Mouse (Mus musculus) limb, embryonic 15.5 days (tissue): ENCODE data around the gene Disc1. TPM values are rescaled to one million over a fixed set of nuclear protein-coding genes. Genes with fewer than 3 reads are reported as not detected.

Source experiments
- ATAC-seq: fragments of 200-750 bp; cut with Nextera tagmentation; 2 replicates; pipeline ENCODE4 v1.8.0; 2017; ENCODE audit warnings: low read depth, moderate TSS enrichment; ENCODE audit not compliant: insufficient number of reproducible peaks, low FRiP score, low TSS enrichment
- H3K27ac ChIP-seq: fragments of 300-500 bp; sonication (generic); 2 replicates; pipeline ENCODE4 v1.5.1; 2015; ENCODE audit warnings: moderate library complexity, mild to moderate bottlenecking, inconsistent platforms
- H3K27me3 ChIP-seq: fragments of 300-500 bp; sonication (generic); 2 replicates; pipeline ENCODE4 v1.6.1; 2015; ENCODE audit warnings: inconsistent platforms
- H3K36me3 ChIP-seq: fragments of 300-500 bp; sonication (generic); 2 replicates; pipeline ENCODE4 v1.6.1; 2015; ENCODE audit warnings: inconsistent platforms
- H3K4me1 ChIP-seq: fragments of 300-500 bp; sonication (generic); 2 replicates; pipeline ENCODE4 v1.6.1; 2015; ENCODE audit warnings: inconsistent platforms
- H3K4me2 ChIP-seq: fragments of 300-500 bp; sonication (generic); 2 replicates; pipeline ENCODE4 v1.6.1; 2015; ENCODE audit warnings: mild to moderate bottlenecking, inconsistent platforms
- H3K4me3 ChIP-seq: fragments of 300-500 bp; sonication (generic); 2 replicates; pipeline ENCODE4 v1.5.1; 2015; ENCODE audit warnings: mild to moderate bottlenecking, inconsistent platforms
- H3K9ac ChIP-seq: fragments of 300-500 bp; sonication (generic); 2 replicates; pipeline ENCODE4 v1.6.1; 2015; ENCODE audit warnings: inconsistent platforms
- H3K9me3 ChIP-seq: fragments of 300-500 bp; sonication (generic); 2 replicates; pipeline ENCODE4 v1.6.1; 2016; ENCODE audit warnings: inconsistent platforms
- WGBS: fragments of 180-500 bp; shearing (Covaris S2); methylation state at CpG from one replicate; pipeline ENCODE4 v1.1.7; 2015; 5-methylcytosine and 5-hydroxymethylcytosine counted together
- polyA plus RNA-seq: library from polyadenylated mRNA; unstranded; fragments of >200 nt; fragmentation: Nextera tagmentation; extraction: Ambion mirVana; gene quantifications from 2 replicates; pipeline ENCODE4 v1.2.1, GENCODE M21; 2015

Disc1 gene
- polyA plus RNA-seq, 1 experiment from 2014 or later: 2.3 TPM

DNA sequence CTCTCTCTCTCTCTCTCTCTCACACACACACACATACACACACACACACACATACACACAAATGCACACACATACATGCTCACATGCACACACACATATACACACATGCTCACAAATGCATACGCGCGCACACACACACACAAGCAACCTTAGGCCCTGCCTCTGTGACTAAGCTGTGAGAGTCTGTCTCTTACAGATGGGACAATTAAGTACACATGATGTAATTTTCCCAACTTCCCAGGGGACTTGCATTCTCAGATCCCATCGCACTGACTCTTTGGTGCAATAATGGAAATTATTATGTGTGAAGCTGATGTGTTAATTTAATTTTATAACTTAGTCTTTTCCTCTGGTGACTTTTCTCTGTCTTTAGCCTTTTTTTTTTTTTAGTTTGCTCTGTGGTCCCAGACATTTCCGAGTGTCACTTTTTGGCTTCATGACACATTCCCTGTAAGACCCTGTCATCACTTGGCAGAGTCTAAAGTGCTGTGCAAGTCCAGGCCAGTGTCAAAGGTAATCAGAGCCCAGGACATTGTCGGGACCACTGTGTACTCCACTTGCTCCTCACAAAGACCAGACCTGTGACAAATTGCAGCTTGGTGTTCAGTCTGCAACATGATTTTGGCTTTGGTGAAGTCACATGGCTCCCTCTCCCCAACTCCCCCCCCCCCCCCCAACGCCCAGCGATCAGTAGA, 205.0 kb downstream of the Disc1 start:
- H3K36me3 ChIP-seq: no peaks in the 10 kb centered on the region
- H3K27me3 ChIP-seq: no peaks in the 10 kb centered on the region
- no peak overlapping the region for H3K27ac ChIP-seq
- H3K9ac ChIP-seq: no peak overlapping the region
- H3K4me1 ChIP-seq: peaks cover 21% of the 10 kb centered on the region
- H3K4me3 ChIP-seq: no peak overlapping the region
- H3K9me3 ChIP-seq: no peaks in the 10 kb centered on the region
- H3K4me2 ChIP-seq: no peak overlapping the region
- ATAC-seq: no peak
- WGBS: 70% methylated on average over 8 of the region's 8 CpGs

DNA sequence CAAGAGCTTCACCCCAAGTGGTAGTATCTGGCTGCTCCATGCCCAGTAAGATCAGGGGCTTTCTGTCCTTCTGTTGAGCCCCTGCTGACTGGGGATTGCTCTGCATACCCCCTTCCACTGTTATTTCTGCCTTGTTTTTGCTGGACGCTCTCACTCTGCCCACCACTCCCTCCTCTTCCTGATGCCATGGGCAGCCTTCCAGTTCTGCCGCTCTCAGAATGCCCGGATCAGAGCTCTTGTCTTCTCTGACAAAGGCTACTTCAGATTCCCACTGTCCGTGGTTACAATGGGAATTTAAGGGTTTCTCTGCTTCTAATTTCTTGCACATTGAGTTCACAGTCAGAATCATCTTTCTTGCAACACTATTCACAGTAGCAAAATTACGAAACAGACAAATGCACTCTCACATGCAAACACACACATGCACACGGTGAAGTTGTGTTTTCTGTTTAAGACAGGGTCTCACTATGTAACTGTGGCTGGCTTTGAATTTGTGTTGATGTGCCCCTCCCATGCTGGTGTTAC, 214.2 kb downstream of the Disc1 start:
- Histone ChIP-seq H3K9ac (no peak overlapping the region), H3K4me3 (no peak overlapping the region), H3K36me3 (no peaks in the 10 kb centered on the region), H3K4me2 (no peak overlapping the region), H3K4me1 (no peaks in the 10 kb centered on the region), H3K27ac (no peak overlapping the region), H3K9me3 (no peaks in the 10 kb centered on the region), H3K27me3 (no peaks in the 10 kb centered on the region)
- 69% methylated on average over 6 of the region's 6 CpGs for WGBS
- no peak for ATAC-seq

DNA sequence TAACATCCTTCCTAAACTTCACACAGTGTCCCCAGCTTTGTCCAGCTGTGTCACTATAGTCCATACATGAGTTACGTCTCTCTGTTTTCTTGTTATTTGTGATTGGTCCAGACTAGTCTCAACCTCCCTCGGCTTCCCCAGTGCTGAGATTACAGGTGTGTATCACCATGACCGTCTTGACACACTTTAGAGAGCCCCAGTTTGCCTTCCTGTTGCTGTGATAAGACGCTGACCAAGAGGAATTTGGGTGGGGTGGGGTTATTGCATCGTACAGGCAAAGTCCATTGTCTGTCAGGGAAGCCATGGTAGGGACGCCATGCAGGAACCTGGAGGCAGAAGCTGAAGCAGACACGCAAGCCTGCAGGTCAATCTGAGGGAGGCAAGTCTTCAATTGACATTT, 216.3 kb downstream of the Disc1 start:
- H3K9ac ChIP-seq: no peak overlapping the region

DNA sequence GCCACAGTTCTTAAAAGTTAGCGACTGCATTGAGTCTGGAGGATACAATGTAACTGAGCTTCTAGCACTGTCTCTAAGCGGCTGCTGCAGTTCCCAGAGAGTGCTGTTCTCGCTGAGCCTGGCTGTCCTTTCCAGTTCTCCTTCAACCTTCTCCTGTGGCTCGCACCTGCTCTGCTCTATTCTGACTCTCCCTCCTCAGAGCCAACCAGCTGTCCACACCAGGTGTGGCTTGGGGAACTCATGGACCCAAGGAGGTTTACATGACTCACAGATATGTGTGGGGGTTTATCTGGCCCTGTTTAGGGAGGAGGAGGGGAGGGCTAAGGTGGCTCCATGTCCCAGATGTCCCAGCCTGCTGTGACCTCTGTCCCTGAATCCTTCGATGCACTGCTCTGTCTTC, 217.4 kb downstream of the Disc1 start:
- H3K9me3 ChIP-seq: no peaks in the 10 kb centered on the region
- H3K27ac ChIP-seq: no peak overlapping the region
- no peak overlapping the region for H3K9ac ChIP-seq
- no peaks in the 10 kb centered on the region for H3K27me3 ChIP-seq
- no peaks in the 10 kb centered on the region for H3K36me3 ChIP-seq
- WGBS: 75% methylated on average over 5 of the region's 5 CpGs
- no peak overlapping the region for H3K4me2 ChIP-seq
- H3K4me1 ChIP-seq: no peaks in the 10 kb centered on the region
- no peak overlapping the region for H3K4me3 ChIP-seq
- ATAC-seq: 0 out of 2 replicates have a peak, but pooled peaks have one; percentile 40

More for the DNA sequence above, 216.3 kb downstream of the Disc1 start:
- Histone ChIP-seq H3K4me2 (no peak overlapping the region), H3K27me3 (no peaks in the 10 kb centered on the region), H3K9me3 (no peaks in the 10 kb centered on the region), H3K27ac (no peak overlapping the region), H3K4me3 (no peak overlapping the region), H3K36me3 (no peaks in the 10 kb centered on the region), H3K4me1 (no peaks in the 10 kb centered on the region)
- WGBS: 80% methylated on average over 7 of the region's 7 CpGs
- no peak for ATAC-seq

DNA sequence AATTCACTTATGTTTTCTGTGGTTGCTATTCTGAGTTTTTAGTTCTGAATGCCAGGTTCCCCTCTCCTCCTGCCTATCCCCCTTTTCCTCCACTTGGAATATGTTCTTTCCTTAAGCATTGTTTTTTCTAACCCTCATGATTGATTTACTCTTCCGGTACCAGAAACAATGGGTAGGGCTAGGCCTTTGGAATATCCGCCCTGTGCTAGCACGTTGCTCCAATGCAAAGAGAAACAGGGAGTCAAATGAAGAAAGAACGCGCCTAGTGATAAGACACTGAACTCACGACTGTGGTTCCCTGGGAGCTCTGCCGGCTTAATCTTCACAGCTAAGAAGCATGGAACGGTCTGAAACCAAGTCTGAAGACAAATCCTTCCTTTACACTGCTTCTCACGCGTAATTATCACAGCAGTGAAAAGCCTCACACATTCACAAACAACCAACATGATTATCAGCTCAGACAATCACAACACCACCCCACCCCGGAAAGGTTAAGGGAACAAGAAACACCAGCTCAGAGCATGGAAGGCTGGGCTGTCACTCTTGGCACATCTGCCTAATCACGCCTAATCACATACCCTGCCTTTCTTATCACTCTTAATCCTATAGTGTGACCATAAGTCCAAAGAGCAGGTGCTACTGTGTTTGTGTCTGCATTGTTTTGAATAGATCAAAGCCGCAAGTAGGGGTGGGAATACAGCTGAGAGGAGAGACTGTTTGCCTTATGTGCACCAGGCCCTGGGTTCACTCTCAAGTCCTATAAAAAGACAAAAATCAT, 218.3 kb downstream of the Disc1 start:
- no peaks in the 10 kb centered on the region for H3K4me1 ChIP-seq
- H3K36me3 ChIP-seq: no peaks in the 10 kb centered on the region
- ATAC-seq: no peak
- no peaks in the 10 kb centered on the region for H3K9me3 ChIP-seq
- H3K27ac ChIP-seq: no peak overlapping the region
- H3K4me2 ChIP-seq: no peak overlapping the region
- H3K27me3 ChIP-seq: peaks cover 3% of the 10 kb centered on the region; the same call in 1 of the 2 replicates
- H3K4me3 ChIP-seq: no peak overlapping the region
- no peak overlapping the region for H3K9ac ChIP-seq
- 78% methylated on average over 13 of the region's 13 CpGs for WGBS

DNA sequence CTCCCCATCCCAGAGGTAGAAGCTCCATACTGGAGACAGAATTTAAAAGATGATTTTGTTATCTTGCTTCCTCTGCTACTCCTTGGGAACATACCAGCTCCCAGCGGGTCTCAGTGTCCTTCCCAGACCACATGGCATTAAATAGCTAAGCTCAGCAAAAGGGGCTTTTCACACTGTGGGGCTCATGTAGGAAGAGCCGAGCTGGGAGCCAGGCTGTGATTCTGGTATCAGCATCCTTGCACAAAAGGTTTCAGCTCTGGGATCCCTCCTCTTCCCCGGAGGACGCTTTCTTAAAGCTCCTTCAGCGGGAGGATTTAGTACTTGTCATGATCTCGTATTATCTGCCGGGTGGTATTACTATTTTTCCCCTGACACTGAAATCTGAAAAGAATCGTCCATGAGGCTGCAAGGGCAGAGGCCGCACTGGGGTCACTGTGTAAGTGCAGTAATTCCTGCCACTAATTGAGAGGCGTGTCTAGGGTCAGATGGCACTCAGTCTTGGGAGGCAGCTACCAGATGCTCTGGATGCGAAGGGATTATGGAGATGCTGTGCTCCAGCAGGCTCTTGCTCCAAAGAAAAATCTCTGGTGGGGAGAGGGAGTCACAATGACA, 223.2 kb downstream of the Disc1 start:
- H3K27me3 ChIP-seq: peaks cover 8% of the 10 kb centered on the region; the same call in 1 of the 2 replicates
- H3K36me3 ChIP-seq: no peaks in the 10 kb centered on the region
- 17% methylated on average over 11 of the region's 11 CpGs for WGBS
- H3K4me3 ChIP-seq: no peak overlapping the region
- H3K27ac ChIP-seq: no peak overlapping the region
- no peaks in the 10 kb centered on the region for H3K9me3 ChIP-seq
- H3K9ac ChIP-seq: no peak overlapping the region
- H3K4me1 ChIP-seq: peaks cover 8% of the 10 kb centered on the region; the same call in 1 of the 2 replicates
- no peak overlapping the region for H3K4me2 ChIP-seq
- ATAC-seq: no peak

DNA sequence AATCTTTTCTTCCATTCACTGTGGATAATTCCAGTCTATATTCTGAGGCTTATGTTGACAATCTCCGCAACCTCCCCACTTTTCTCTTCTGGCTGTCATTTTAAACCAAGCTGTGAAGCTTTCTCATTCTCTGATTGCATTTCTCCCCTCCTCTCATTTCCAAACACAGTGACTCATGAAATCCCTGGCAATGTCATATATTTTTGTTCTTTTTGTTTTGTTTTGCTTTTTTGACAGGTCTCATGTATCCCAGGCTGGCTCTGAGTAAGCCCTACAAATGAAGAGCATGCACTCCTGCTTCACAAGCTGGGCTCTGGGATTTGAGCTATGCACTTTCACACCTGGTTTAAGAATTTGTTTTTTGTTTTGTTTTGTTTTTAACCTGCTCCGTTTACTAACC, 225.2 kb downstream of the Disc1 start:
- peaks cover 11% of the 10 kb centered on the region; the same call in 1 of the 2 replicates for H3K4me1 ChIP-seq
- WGBS: 85% methylated on average over 2 of the region's 2 CpGs
- no peak overlapping the region for H3K4me3 ChIP-seq
- no peaks in the 10 kb centered on the region for H3K36me3 ChIP-seq
- no peaks in the 10 kb centered on the region for H3K9me3 ChIP-seq
- no peak for ATAC-seq
- H3K9ac ChIP-seq: no peak overlapping the region
- no peak overlapping the region for H3K27ac ChIP-seq
- H3K27me3 ChIP-seq: peaks cover 8% of the 10 kb centered on the region; the same call in 1 of the 2 replicates
- no peak overlapping the region for H3K4me2 ChIP-seq

DNA sequence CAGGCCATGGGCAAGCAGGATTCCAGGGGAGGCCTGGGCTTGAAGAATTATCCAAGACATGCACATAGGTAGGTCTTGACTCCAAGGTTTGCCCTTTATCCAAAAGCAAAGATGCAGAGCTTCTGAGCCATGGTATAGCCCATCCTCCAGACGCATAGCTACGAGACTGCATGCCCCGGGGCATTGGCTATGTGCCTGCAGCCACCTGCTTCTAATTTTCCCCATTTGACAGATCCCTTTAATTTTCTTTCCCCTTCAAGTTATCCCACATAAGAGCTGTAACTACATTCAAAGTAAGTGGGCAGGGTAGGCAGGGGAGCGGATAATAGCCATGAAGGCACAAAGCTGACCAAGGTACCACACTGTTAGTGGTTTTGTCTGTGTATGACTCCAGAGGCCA, 225.9 kb downstream of the Disc1 start:
- H3K9ac ChIP-seq: no peak overlapping the region
- no peak overlapping the region for H3K27ac ChIP-seq
- no peak overlapping the region for H3K4me2 ChIP-seq
- no peak overlapping the region for H3K4me3 ChIP-seq
- WGBS: 30% methylated on average over 4 of the region's 4 CpGs
- H3K27me3 ChIP-seq: peaks cover 8% of the 10 kb centered on the region; the same call in 1 of the 2 replicates
- no peak for ATAC-seq
- no peaks in the 10 kb centered on the region for H3K9me3 ChIP-seq
- H3K4me1 ChIP-seq: peaks cover 15% of the 10 kb centered on the region; the same call in 1 of the 2 replicates
- H3K36me3 ChIP-seq: no peaks in the 10 kb centered on the region

DNA sequence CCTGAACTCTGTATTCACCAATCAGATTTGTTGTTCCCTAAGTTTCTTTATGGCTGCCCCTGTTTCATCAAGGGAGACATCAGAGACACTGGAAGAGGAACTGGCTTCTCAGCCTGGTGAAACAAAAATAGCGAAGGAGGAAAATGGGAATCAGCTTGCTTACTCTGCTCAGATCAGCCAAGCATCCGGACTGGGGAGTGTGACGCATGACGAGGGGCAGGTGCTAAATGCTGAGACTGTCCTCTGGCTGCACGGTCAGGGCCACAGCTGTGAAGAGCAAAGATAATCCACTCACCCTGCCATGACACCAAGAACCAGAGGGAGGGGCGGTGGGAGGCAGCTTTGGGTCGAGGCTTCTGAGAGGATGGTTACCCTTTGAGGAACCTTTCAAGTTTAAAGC, 228.5 kb downstream of the Disc1 start:
- no peak overlapping the region for H3K27ac ChIP-seq
- H3K4me3 ChIP-seq: no peak overlapping the region
- WGBS: 49% methylated on average over 7 of the region's 7 CpGs
- H3K9me3 ChIP-seq: no peaks in the 10 kb centered on the region
- no peak overlapping the region for H3K4me2 ChIP-seq
- ATAC-seq: no peak
- H3K4me1 ChIP-seq: peaks cover 32% of the 10 kb centered on the region
- H3K9ac ChIP-seq: no peak overlapping the region
- 0 out of 2 replicates have a peak, but pooled peaks cover 2% of the 10 kb centered on the region for H3K27me3 ChIP-seq
- no peaks in the 10 kb centered on the region for H3K36me3 ChIP-seq

DNA sequence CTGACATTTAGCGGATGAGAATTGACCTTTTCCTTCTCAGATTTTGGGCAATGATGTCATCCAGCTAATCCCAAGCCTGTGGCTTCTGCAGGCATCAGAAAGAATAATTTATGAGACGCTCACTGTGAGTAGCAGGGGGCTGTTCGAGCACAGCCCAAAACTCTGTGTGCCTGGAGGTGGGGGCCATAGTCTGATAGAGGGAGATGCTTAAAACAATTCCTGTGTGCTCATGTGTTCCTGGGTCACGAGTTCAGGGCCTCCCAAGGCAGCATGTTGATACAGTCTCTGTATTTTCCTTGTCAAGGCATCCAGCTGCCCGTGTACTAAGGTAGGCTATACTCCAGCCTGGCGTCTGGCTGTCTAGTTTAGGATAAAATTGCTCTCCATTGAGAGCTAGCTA, 229.5 kb downstream of the Disc1 start:
- 66% methylated on average over 6 of the region's 6 CpGs for WGBS
- ATAC-seq: no peak
- no peak overlapping the region for H3K4me2 ChIP-seq
- H3K36me3 ChIP-seq: no peaks in the 10 kb centered on the region
- no peaks in the 10 kb centered on the region for H3K27me3 ChIP-seq
- H3K9ac ChIP-seq: no peak overlapping the region
- no peaks in the 10 kb centered on the region for H3K9me3 ChIP-seq
- no peak overlapping the region for H3K27ac ChIP-seq
- H3K4me1 ChIP-seq: peaks cover 40% of the 10 kb centered on the region
- H3K4me3 ChIP-seq: no peak overlapping the region

DNA sequence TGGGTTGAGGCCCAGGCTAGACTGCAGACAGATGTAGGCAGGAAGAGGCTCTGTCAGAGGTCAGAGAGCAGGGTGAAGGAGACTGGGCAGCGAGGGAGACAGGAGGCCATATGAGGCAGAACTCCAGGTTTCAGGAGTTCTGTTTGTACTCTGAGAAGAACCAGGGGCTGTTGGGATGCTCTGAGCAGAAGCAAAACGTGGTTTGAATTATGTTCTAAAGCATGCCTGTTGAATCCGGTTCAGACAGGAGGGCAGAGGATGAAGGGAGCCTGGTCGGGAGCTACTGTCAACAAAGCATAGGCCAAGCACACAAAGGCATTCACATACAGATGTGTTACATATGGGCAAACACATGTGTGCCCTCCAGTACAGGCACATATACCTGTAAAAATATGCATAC, 230.9 kb downstream of the Disc1 start:
- Histone ChIP-seq H3K4me1 (peaks cover 37% of the 10 kb centered on the region), H3K4me2 (no peak overlapping the region), H3K27ac (no peak overlapping the region), H3K9ac (no peak overlapping the region), H3K4me3 (no peak overlapping the region), H3K9me3 (no peaks in the 10 kb centered on the region), H3K27me3 (no peaks in the 10 kb centered on the region), H3K36me3 (no peaks in the 10 kb centered on the region)
- no peak for ATAC-seq
- WGBS: 49% methylated on average over 4 of the region's 4 CpGs

DNA sequence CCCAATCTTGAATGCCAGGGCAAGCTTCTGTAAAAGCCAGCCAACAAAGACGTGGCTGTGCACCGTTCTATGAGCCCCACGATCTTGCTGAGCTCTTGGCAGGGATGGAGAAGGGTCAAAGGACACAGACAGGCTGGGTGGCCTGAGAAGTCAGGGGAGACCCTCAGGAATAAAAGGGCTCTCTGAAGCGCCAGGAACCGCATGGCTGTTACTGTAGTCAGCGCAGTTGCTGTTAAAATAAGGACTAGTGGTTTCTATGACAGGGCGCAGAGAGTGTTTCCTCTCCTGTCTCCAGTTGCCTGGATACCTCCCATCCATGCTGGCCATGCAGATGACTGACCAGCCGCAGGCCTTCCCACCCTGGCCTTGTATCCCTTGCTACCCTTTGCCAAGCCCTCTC, 231.4 kb downstream of the Disc1 start:
- H3K9me3 ChIP-seq: no peaks in the 10 kb centered on the region
- peaks cover 34% of the 10 kb centered on the region for H3K4me1 ChIP-seq
- H3K27me3 ChIP-seq: no peaks in the 10 kb centered on the region
- no peak overlapping the region for H3K4me3 ChIP-seq
- 79% methylated on average over 8 of the region's 8 CpGs for WGBS
- ATAC-seq: no peak
- H3K9ac ChIP-seq: no peak overlapping the region
- H3K36me3 ChIP-seq: no peaks in the 10 kb centered on the region
- H3K4me2 ChIP-seq: no peak overlapping the region
- no peak overlapping the region for H3K27ac ChIP-seq
